Mouse (Mus musculus): ENCODE results near the gene Borcs6.
"Not testable (repeated sequence)": the region's sequence is repeated elsewhere in the genome, so short reads cannot be mapped to it uniquely, and the experiment has no call there.

The Borcs6 gene

DNA sequence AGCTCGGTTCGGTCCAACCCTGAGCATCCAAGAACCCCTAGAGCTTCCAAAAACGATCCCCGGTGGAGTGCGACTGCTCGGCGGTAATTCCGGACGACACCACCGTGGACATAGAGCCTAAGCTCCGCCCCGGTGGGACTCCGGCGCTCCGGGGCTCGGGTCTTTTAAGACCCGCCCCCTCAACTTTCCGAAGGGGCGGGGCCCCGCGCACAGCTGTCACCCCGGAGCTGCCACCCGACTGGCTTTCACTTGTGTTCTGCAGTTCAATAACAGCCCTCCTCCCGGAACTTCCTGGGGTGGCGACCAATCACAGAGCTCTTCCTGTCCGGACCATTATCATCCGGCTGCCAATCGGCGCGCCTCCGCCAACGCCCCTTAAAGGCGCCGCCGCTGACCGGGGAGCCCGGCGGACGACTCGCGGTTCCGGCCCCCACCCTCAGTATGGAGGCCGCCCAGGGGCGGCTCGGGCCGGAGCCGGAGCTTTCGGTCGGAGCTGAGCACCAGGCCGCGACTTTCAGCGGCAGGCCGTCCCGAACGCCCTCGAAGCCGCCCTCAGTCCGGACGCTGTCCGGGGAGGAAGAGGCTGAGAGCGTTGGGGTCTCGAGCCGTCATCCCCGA lies at the start of gene Borcs6:
Gene Borcs6, plus strand, starts transcription at position 361 of the 618 bp plus-strand sequence.
- DNase-seq, result peak; percentile 92

DNA sequence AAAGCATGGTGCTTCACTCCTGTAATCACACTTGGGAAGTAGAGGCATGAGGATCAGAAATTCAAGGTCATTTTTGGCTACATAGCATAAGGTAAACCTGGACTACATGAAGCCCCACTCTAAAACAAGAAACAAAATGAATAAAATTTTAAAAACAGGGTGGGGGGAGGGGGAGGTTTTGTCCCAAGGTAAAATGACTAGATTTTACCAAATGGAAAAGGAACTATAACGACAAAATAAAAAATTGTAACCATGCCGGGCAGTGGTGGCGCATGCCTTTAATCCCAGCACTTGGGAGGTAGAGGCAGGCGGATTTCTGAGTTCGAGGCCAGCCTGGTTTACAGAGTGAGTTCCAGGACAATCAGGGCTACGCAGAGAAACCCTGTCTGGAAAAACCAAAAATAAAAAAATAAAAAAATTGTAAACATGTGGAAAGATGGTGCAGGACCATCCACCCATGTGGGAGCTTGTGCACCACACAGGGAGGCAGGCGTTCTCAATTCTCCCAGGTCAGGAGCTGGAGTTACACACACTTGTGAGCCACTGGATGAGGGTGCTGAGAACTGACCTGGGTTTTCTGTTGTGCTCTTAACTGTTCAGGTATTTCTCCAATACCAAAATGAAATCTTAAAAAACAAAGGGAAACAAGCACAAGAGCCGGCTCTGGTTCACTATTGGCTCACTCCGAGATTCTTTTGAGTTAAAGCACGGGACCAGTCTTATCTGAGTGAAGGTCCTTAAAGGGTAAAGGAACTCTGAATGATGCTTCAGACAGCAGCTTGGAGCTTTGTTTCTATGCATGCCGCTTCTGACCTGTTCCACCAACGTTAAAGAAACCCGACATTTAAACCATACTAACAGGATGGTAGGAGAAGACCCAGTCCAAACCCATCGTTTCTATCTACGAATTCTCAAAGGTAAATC lies 48.9 kb upstream of the Borcs6 start:
- no peak for DNase-seq

DNA sequence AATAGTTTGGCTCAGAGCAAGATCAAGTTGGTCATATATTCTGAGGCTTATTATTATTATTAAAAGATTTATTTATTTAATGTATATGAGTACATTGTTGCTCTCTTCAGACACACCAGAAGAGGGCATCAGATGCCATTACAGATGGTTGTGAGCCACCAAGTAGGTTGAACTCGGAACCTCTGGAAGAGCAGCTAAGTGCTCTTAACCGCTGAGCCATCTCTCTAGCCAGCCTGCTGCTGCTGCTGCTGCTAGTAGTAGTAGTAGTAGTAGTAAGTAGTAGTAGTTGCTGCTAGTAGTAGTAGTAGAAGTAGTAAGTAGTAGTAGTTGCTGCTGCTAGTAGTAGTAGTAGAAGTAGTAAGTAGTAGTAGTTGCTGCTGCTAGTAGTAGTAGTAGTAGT lies 48.1 kb upstream of the Borcs6 start:
- not testable (repeated sequence) for DNase-seq

- peak; percentile 75 for DNase-seq
Measured at GRCm38 (mm10) chr11:69012071-69012601, 47.4 kb upstream of the Borcs6 start.

DNA sequence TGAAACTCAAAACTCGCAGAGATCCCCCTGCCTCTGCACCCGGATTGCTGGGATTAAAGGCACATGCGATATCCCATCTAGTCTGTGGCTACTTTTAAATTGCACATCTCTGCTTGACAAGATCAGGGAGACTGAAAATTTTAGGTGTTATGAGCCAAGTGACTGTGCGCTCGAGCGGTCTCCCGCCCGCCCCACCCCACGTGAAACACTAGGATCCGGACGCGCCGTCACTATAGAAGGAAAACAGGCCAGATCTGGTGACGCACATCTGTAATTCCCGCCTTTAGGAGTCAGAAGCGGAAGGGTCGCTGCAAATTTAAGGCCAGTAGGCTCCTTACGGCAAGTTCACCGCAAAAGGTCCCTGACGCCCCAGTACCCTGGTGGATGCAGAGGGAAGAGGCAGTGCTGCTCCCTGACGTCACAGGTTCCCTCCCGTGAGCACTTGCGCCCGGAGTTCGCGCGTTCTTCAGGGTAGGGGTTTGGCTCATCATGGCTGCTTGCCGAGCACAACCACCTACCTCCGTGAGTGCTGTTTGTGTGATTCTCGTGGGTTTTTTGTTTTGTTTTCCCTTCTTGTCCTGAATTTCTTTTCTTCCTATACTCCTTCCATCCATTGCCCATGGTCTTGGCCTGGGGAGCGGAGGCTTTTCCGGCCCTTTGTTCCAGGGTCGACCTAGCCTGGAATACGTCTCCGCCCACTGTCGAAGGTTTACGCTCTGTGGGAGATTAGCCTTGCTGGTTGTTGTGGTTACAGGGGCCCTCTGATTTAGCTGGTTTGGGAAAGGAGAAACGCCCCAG lies 43.7 kb upstream of the Borcs6 start, which contains the start of gene Ctc1:
Gene Ctc1, plus strand, starts transcription at position 268 of the 798 bp plus-strand sequence.
- DNase-seq, result peak; percentile 85

DNA sequence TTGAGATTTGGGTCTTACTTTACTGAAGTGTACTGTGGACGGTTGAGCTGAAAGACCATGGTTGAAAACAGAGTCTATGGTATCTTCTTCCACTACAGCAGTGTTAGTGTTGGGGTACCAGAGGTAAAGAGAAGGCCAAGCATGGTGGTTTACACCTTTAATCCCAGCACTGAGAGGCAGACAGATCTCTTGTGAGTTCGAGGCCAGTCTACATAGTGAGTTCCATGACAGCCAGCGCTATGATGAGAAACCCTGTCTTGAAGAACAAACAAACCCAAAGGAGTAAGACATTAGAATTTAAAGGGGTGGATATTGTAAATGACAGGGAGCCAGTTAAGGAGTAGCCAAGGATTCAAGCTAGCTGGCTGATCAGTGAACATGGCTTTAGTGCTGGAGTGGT lies 42.8 kb upstream of the Borcs6 start:
- DNase-seq, result no peak

DNA sequence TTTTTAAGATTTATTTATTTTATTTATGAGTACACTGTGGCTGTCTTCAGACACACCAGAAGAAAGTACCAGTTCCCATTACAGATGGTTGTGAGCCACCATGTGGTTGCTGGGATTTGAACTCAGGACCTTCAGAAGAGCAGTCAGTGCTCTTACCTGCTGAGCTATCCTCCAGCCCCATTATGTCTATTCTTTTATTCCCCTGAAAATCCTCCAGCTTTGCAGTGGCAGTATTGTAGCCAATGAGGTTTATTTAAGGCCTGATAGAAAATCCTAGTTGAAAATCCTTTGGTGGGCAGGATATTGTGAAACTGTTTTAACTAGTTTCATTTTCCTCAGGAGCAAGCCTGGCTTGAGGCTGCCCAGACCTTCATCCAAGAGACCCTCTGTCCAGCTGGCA lies 38.8 kb upstream of the Borcs6 start:
- DNase-seq, result no peak

DNA sequence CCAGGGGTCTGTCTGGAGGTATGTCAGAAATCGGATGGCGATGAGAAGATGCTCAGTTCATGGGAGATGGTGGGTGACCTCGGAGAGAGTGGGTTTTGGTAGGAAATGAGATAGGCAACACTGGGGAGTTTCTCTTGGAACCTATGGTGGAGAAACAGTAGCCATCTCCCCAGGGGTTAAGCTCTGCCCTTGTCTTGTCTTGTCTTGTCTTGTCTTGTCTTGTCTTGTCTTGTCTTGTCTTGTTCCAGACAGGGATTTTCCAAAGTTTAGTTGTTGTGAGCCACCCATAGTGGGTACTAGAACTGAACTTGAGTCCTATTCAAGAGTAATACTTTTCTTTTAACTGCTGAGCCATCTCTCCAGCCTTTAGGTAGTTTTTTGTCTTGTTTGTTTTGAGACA lies 33.0 kb upstream of the Borcs6 start:
- no peak for DNase-seq

GRCm38 (mm10) chr11:69028805-69029204 lies 30.7 kb upstream of the Borcs6 start:
- DNase-seq, result no peak

DNA sequence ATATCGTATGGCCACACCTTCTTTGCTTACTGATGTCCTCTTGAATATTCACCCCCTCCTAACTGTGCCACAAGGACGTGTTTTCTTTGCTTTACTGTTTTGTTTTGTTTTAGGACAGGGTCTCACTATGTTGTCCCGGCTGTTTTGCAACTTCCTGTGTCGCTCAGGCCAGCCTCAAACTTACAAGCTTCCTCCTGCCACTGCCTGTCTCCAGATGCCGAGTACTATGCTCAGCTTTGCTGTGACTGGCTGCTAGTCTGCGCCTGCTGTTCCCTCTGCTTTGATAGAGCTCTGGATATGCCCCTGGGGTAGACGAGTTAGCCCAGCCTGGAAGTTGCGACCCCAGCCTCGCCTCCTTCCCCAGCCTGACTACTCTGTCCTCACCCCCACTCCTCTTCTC lies 26.0 kb upstream of the Borcs6 start:
- DNase-seq, result no peak

GRCm38 (mm10) chr11:69034585-69034984 lies 24.9 kb upstream of the Borcs6 start:
- no peak for DNase-seq

- DNase-seq, result no peak
Measured at GRCm38 (mm10) chr11:69035411-69035810, 24.1 kb upstream of the Borcs6 start.

DNA sequence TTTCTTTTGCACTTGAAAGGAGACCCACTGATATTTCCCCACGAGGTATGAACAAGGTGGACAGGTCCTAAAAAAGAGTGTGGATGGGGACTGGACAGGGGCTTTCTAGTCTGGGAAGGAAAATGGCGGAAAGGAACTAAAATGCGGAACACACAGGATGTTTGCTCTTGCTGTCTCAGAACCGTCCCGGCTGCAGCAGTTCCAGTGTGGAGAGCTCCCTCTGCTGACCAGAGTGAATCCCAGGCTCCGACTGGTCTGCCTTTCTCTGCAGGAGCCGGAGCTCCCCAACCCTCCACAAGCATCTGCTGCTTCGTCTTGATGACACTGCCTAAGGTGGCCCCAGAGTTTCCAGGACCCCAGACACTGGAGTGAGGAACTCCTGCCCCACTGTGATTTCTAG lies 23.7 kb upstream of the Borcs6 start:
- peak; percentile 87 for DNase-seq

DNA sequence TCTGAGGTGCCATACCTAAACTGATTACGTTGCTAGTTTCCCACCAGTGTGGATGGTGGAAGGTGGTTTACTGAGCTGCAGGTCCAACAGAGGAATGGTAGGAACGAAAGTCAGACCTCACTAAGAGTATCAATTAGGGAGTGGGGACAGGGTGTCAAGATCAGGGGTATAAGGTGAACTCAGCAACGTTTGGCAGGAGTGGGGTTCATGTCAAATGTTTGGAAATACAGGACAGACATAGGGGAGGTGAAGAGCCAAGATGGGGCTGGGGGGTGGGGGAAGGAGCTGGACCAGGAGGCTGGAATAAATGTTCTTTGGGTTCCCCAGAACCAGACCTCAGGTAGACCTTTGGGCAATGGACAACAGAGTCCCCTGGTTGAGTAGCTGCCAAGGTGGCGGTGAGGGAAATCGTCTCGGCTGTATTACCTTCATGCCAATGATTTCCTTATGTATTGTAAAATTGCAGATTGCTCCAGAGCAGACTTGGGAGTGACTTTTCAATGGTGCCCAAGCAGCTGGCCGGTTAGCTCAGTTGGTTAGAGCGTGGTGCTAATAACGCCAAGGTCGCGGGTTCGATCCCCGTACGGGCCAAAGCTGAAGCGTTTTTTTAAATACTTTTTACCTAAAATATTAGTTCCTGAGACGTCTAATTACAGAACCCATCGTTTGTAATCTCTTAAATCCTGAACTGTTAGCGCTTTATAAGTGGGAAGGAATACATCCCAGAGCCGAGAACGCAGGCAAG lies 22.9 kb upstream of the Borcs6 start:
- peak; percentile 72 for DNase-seq

DNA sequence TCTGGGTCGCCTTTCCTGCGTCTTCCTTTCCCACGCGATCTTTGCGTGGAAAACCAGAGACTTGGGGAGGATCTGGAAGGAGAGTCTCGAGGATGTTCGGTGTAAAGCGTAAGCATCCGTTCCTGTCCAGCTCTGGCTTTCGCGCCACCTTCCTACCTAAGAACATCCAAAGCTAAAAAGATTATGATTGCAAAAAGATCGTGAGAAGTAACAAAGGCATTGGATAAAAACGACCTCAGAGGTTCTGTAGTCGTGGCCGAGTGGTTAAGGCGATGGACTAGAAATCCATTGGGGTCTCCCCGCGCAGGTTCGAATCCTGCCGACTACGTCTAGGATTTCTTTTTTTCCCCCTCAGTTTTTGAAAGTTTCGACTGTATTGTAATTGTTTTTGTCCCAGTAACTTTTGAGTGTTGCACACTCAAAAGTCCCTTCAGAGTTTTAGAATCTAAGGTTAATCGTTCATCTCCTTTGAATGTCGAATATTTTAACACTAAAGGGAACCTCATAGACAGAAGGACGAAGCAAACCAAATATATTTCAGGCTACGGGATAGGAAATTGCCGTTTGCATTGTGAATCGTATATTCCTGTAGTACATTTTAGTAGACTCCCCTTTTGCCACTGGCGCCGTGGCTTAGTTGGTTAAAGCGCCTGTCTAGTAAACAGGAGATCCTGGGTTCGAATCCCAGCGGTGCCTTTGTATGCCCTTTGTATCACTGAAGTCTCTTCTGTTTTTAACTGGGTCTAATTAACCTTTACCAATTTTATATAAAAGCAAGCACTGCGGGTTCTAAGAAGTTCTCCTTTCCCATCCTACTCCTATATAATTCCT lies 22.1 kb upstream of the Borcs6 start:
- peak; percentile 76 for DNase-seq

- no peak for DNase-seq
Measured at GRCm38 (mm10) chr11:69038173-69038572, 21.3 kb upstream of the Borcs6 start.

DNA sequence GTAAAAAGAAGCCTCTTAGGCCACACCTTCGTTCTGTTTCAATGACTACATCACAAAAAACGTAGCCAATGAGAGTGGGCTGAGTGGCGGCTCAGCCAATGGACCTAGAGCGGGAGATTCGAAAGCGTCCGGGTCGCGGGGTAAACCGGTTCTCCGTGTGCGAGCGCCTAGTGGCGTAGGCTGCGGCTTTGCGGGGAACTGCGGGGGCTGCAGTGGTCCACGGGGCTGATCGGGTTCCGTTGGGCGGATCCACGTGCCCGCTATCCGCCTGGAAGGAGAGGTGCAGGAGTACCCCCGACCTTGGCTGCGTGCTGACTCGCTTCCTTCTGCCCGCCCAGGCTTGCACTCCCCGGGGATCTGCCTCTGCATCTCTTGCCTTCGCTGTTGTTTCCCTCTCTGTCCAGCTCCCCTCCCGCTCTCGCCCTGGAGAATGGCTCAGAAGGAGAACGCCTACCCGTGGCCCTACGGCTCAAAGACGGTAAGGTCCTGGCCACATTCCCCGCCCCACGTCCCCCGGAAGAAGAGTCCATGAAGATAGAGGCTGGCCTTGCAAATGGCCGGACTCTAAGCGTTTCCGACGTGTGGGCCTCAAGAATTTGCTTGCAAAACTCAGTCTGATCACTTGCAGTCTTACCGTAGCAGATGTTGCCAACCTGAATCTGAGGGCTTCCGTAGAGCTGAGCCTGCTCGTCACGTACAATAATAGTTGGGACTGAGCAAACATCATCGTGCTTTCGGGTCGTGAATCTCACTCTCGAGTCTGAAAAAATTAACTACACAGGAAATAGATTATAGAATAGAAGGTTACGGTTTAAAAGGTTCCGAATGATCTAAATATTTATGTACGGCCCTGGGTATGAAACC lies 13.8 kb upstream of the Borcs6 start, which contains the start of gene Aurkb:
Gene Aurkb, plus strand, starts transcription at position 117 of the 864 bp plus-strand sequence.
- DNase-seq, result peak; percentile 88

DNA sequence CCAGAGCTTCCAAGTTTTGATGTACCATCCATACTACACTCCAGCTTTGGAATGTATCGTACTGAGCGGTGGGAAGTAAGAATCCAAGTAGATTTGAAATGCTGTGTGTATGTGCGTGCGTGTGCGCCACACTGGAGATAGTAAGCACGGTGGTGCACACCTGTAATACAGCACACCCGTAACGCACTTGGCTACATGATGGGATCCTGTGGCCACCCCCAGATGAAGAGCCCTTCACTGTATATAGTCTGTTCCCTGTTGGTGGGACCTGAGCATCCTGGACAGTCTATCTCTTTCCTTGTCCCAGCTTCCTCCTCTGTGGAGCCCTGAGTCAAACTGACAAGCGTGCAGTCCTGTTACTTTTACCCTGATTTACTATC lies 13.1 kb upstream of the Borcs6 start:
- DNase-seq, result no peak

GRCm38 (mm10) chr11:69047592-69047991 lies 11.9 kb upstream of the Borcs6 start:
- no peak for DNase-seq

DNA sequence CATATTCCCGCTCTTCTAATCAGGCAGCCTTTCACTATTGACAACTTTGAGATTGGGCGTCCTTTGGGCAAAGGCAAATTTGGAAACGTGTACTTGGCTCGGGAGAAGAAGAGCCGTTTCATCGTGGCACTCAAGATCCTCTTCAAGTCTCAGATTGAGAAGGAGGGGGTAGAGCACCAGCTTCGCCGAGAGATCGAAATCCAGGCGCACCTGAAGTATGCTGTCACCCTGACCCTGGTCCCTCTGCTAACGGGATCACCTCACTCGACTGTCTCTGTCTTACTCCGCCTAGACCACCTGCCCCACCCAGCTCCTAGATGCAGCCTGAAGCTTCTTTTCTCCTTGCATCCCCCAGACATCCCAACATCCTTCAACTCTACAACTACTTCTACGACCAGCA lies 11.4 kb upstream of the Borcs6 start:
- DNase-seq, result no peak

All from right cerebral cortex, postnatal 14 days (tissue).